Comparison of ENCODE assay signal across 9 mouse cellular contexts in the genomic region with DNA sequence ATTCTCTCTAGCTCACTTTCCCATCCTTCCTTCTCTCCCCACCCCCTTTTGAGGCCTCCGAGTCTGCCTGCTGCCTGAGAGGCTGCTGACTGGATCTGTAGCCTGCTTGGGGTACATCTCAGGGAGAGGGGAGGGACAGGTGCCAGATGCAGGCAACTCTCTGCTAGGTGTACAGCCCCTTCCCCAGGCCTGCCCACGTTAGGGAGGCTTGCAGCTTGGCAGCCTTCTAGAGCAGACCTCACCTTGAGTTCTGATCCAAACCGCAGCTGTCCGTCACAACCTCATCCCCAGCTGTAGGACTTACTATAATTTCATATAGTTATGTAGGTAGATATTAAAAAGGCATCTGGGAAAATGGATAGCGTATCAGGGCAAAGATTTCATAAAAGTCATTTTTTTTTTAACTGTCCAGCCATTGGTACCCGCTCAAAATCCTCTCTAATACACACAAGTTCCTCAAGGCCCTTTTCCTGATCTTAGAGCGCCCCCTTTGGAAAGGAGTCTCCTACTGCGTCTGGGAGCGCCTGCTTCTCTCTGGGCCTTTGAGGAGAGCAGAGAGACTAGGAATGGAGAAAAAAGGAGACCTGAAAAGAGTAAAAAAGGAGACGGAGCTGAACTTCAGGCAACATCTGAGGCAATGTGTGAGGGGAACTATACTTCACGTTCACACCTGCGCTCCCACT.
DNase-seq lines count a peak whose midpoint lies in the region; ATAC-seq and TF ChIP-seq lines count a peak whose summit lies in the region.
"Had no signal": no experiment of that assay in that cellular context is flagged by ENCODE, and none has a peak within 500 bp of the region (broad histone marks: within the 10 kb centered on the region; RNA-seq: fewer than 3 reads in every experiment).

No protein-coding gene starts in this region.

- no peaks in the 10 kb centered on the region for H3K9me3 ChIP-seq in intestine, postnatal 0 days (ENCODE audit: control insufficient read depth)
- no peaks in the 10 kb centered on the region for H3K9me3 ChIP-seq in intestine, embryonic 16.5 days (ENCODE audit: control insufficient read depth, low read length)
- H3K9me3 ChIP-seq: embryonic facial prominence, embryonic 12.5 days had no signal

- TF ChIP-seq POLR2A in olfactory bulb, adult 2 months (IDR thresholded peaks at IDR 0.05; ENCODE audit: insufficient read depth, low read depth, low read length): no peak

- no peaks in the 10 kb centered on the region for H3K36me3 ChIP-seq in intestine, postnatal 0 days (ENCODE audit: control insufficient read depth, insufficient read depth)
- H3K36me3 ChIP-seq in intestine, embryonic 16.5 days (ENCODE audit: control insufficient read depth, insufficient read depth, low read length): no peaks in the 10 kb centered on the region
- H3K36me3 ChIP-seq: embryonic facial prominence, embryonic 12.5 days had no signal

- no peak overlapping the region for H3K4me3 ChIP-seq in intestine, postnatal 0 days (ENCODE audit: low read depth, low read length)
- no peak overlapping the region for H3K4me3 ChIP-seq in intestine, embryonic 16.5 days (ENCODE audit: low read length)
- H3K4me3 ChIP-seq in olfactory bulb, adult 2 months (ENCODE audit: insufficient read depth, low read depth, low read length): no peak overlapping the region
- H3K4me3 ChIP-seq: embryonic facial prominence, embryonic 12.5 days had no signal

- ATAC-seq in intestine, postnatal 0 days: no peak
- ATAC-seq in intestine, embryonic 16.5 days: no peak
- peak; percentile 63; the same call in 1 of the 2 replicates for ATAC-seq in granulocyte monocyte progenitor cell, adult 5-6 weeks (replicated peaks; ENCODE audit: poor library complexity, severe bottlenecking)
- no peak for ATAC-seq in inflammation-experienced regulatory T-cells, adult 6 months

- H3K27me3 ChIP-seq in intestine, postnatal 0 days (replicated peaks; ENCODE audit: control insufficient read depth, insufficient read depth, low read length): no peaks in the 10 kb centered on the region
- no peaks in the 10 kb centered on the region for H3K27me3 ChIP-seq in intestine, embryonic 16.5 days (replicated peaks; ENCODE audit: control insufficient read depth, insufficient read depth, low read length)
- H3K27me3 ChIP-seq: embryonic facial prominence, embryonic 12.5 days had no signal

- H3K9ac ChIP-seq in intestine, postnatal 0 days (ENCODE audit: low read depth, low read length): no peak overlapping the region
- no peak overlapping the region for H3K9ac ChIP-seq in intestine, embryonic 16.5 days (ENCODE audit: low read depth, low read length)
- H3K9ac ChIP-seq: embryonic facial prominence, embryonic 12.5 days had no signal

- no peaks in the 10 kb centered on the region for H3K4me1 ChIP-seq in intestine, postnatal 0 days (replicated peaks; ENCODE audit: control insufficient read depth, insufficient read depth, low read length)
- H3K4me1 ChIP-seq in intestine, embryonic 16.5 days (ENCODE audit: control insufficient read depth, insufficient read depth, low read length): no peaks in the 10 kb centered on the region
- H3K4me1 ChIP-seq in olfactory bulb, adult 2 months (ENCODE audit: control insufficient read depth, insufficient read depth, low read length): no peaks in the 10 kb centered on the region
- H3K4me1 ChIP-seq: embryonic facial prominence, embryonic 12.5 days had no signal

- no peak overlapping the region for H3K4me2 ChIP-seq in intestine, postnatal 0 days (replicated peaks; ENCODE audit: low read depth)
- no peak overlapping the region for H3K4me2 ChIP-seq in intestine, embryonic 16.5 days (ENCODE audit: low read depth, low read length)
- H3K4me2 ChIP-seq: embryonic facial prominence, embryonic 12.5 days had no signal

- WGBS in intestine, postnatal 0 days: 39% methylated on average over 12 of the region's 12 CpGs
- 40% methylated on average over 12 of the region's 12 CpGs for WGBS in intestine, embryonic 16.5 days
- WGBS in olfactory bulb, adult 2 months: 48% methylated on average over 12 of the region's 12 CpGs

- intact Hi-C loops in left cerebral cortex, postnatal 10 days (cut with DNase I): loop anchor here (10.0 kb wide), 2 partner anchors 723 to 1523 kb away; a partner anchor contains a TSS

- DNase-seq in NIH3T3 (ENCODE audit: low read depth): peak; percentile 20
- peak; percentile 88 to 94 for DNase-seq in cerebellum, postnatal 10 days
- DNase-seq in left cerebral cortex, postnatal 10 days (ENCODE audit: extremely low spot score in 1 of 2, low spot score in 2 of 2): peak; percentile 64 to 71

- H3K27ac ChIP-seq in intestine, postnatal 0 days (ENCODE audit: low read depth, low read length): no peak overlapping the region
- no peak overlapping the region for H3K27ac ChIP-seq in intestine, embryonic 16.5 days (ENCODE audit: low read length)
- no peak overlapping the region for H3K27ac ChIP-seq in olfactory bulb, adult 2 months (ENCODE audit: insufficient read depth, low read depth, low read length)
- H3K27ac ChIP-seq: embryonic facial prominence, embryonic 12.5 days had no signal

- peak; percentile 68 for TF ChIP-seq CTCF in intestine, postnatal 0 days (IDR thresholded peaks at IDR 0.05; ENCODE audit: low read depth)
- TF ChIP-seq CTCF in olfactory bulb, adult 2 months (IDR thresholded peaks at IDR 0.05; ENCODE audit: insufficient read depth, low read depth, low read length): peak; percentile 44; the same call in 1 of the 2 replicates

Comparison
In these comparisons a context has a peak if more than half of its experiments do, and no peak if none do; other contexts are left out.
1. DNase-seq: peak in every context shown above with its lines; median percentile 91 in cerebellum, postnatal 10 days; 68 in left cerebral cortex, postnatal 10 days; 20 in NIH3T3.